Mouse (Mus musculus) liver, adult 2 months (tissue): ENCODE measurements at regions not wholly inside any gene's neighbourhood (a gene's known extent, or its start where the extent isn't known, plus 50 kb on each side); places are given as distances from the start of the nearest gene placed in this dataset.

Source experiments
- DNase-seq: peaks from one replicate; pipeline ENCODE4 v3.0.0-alpha.2; 2011; ENCODE audit warnings: low read depth, low spot score; ENCODE audit errors: extremely low read depth
- H3K27ac ChIP-seq: fragments of 200-500 bp; replicated peaks from 2 replicates; pipeline ENCODE4 v1.5.1; 2012; ENCODE audit warnings: low read depth, mild to moderate bottlenecking, control low read depth, inconsistent platforms, low read length; ENCODE audit not compliant: insufficient read depth
- H3K27me3 ChIP-seq: fragments of 200-500 bp; 2 replicates; pipeline ENCODE4 v1.6.1; 2012; ENCODE audit warnings: mild to moderate bottlenecking, moderate library complexity, low read length, inconsistent platforms; ENCODE audit not compliant: control insufficient read depth, insufficient read depth
- H3K36me3 ChIP-seq: fragments of 200-500 bp; 2 replicates; pipeline ENCODE4 v1.6.1; 2012; ENCODE audit warnings: low read length, inconsistent platforms; ENCODE audit not compliant: control insufficient read depth, insufficient read depth
- H3K4me1 ChIP-seq: fragments of 200-500 bp; 2 replicates; pipeline ENCODE4 v1.6.1; 2011; ENCODE audit warnings: low read length; ENCODE audit not compliant: control insufficient read depth, insufficient read depth
- H3K4me3 ChIP-seq: fragments of 200-500 bp; 2 replicates; pipeline ENCODE4 v1.5.1; 2011; ENCODE audit warnings: low read depth, mild to moderate bottlenecking, control low read depth, low read length, moderate library complexity; ENCODE audit not compliant: insufficient read depth
- H3K79me2 ChIP-seq: fragments of 200-500 bp; 2 replicates; pipeline ENCODE4 v1.6.1; 2012; ENCODE audit warnings: inconsistent platforms, mild to moderate bottlenecking, low read length, moderate library complexity; ENCODE audit not compliant: control insufficient read depth, insufficient read depth
- H3K9ac ChIP-seq: fragments of 200-500 bp; 2 replicates; pipeline ENCODE4 v1.6.1; 2012; ENCODE audit warnings: low read depth, mild to moderate bottlenecking, control low read depth, inconsistent platforms, low read length
- CTCF ChIP-seq: fragments of 200-500 bp; IDR thresholded peaks from 2 replicates; pipeline ENCODE4 v1.5.1; 2011; ENCODE audit warnings: low read depth, low read length, control low read depth
- POLR2A ChIP-seq: fragments of 200-500 bp; IDR thresholded peaks from 2 replicates; pipeline ENCODE4 v1.6.1; 2011; ENCODE audit warnings: low read length, control low read depth; ENCODE audit not compliant: insufficient read depth; ENCODE audit errors: extremely low read depth
- WGBS: fragments of 180-500 bp; shearing (Covaris S2); methylation state at CpG from one replicate; pipeline ENCODE4 v1.1.7; 2018; 5-methylcytosine and 5-hydroxymethylcytosine counted together

DNA sequence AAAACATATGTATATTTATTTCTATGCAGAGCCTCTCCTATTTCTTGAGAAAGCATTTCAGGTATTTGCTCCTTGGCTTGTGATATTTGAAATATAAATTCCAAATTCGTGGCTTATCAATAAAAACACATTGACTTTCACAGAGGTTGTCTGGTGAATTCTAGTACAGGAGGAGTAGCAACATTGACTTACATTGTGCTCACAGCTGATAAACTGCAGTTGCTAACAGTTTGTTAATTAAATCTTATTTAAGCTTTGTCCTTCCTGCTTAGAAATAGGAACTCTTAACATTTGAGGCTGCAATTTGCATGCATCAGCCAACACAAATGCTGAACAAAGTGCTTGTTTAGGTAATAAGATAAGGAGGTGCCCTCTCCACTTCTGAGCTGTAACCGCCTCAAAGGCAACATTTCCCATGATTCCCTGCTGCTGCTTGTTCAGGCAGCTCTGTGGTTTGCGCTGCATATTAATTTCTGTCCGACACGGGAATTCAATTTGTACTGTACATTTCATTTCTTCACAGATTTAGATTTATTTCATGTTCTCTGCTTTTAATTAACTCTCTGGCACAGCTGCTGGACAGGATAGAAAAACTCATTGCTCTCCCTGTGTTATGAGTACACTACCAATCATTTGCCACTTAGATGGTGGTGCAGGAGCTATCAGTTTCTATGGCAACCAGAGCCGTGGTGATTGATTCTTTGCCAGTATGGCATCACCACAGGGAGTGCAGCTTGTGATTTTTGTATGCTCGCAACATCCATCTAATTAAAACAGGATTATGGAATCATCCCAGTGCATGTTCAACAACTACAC lies 219.0 kb downstream of the Zfp352 start:
- no peaks in the 10 kb centered on the region for H3K36me3 ChIP-seq
- H3K27ac ChIP-seq, result no peak overlapping the region
- H3K79me2 ChIP-seq, result no peaks in the 10 kb centered on the region
- DNase-seq, result no peak
- H3K9ac ChIP-seq, result no peak overlapping the region
- no peaks in the 10 kb centered on the region for H3K4me1 ChIP-seq
- H3K27me3 ChIP-seq, result no peaks in the 10 kb centered on the region
- H3K4me3 ChIP-seq, result no peak overlapping the region
- WGBS, result 79% methylated on average over 7 of the region's 7 CpGs
- TF ChIP-seq CTCF (no peak), POLR2A (no peak)

DNA sequence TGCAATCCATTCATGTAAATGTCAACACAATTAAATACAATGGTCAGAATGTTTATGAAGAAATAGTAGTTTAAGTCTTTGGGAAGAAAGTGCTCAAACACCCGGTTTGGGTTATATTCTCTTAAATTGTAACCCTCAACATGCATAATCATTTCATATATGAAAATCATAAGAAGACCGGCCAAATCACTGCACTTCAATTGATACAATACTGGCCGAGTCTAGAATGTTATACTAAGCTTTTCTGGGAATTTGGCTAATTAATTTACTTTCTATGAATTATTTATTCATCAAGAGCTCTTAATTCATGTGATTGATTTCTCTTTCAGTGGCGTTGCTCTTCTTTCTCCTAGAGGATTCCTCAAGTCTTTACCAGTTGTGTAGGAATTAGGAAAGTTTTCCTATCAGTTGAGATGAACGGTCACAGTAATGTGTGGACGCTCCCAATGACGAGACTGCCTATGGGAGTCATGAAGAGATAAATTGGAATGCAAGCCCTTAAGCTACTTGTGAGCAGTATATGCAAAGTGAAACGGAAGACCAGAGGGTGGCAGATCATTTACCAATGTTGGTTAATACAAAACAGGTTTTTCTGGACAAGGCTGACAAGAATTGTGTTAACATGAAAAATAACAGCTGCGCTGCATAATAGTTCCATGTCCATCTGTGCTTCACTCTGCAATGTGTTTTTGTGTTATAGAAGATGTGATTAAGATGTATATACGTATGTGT lies 219.7 kb downstream of the Zfp352 start:
- Histone ChIP-seq H3K4me3 (no peak overlapping the region), H3K9ac (no peak overlapping the region), H3K36me3 (no peaks in the 10 kb centered on the region), H3K4me1 (no peaks in the 10 kb centered on the region), H3K27me3 (no peaks in the 10 kb centered on the region), H3K27ac (no peak overlapping the region), H3K79me2 (no peaks in the 10 kb centered on the region)
- 80% methylated on average over 10 of the region's 10 CpGs for WGBS
- no peak for TF ChIP-seq CTCF
- no peak for TF ChIP-seq POLR2A
- DNase-seq, result no peak

DNA sequence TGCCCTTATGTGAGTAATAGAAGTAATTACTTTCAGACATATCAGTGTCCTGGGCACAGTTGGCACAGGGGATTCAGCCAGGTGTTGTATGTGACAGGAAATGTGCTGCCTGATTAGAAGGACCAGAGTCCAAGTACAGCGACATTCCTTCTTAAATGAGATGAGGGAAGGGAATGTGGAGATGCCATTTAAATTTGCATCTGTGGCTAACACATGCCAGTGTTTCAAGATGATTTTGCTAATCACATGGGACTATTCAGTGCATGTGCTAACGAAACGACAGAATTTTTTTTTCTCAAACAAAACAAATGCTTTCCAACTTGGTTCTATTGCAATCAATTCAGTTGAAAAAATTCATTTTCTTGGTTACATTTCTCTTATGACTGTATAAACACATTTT lies 226.6 kb downstream of the Zfp352 start:
- no peaks in the 10 kb centered on the region for H3K79me2 ChIP-seq
- 80% methylated on average over 3 of the region's 3 CpGs for WGBS
- H3K36me3 ChIP-seq, result no peaks in the 10 kb centered on the region
- DNase-seq, result no peak
- TF ChIP-seq CTCF (no peak), POLR2A (no peak)
- no peaks in the 10 kb centered on the region for H3K4me1 ChIP-seq
- no peak overlapping the region for H3K9ac ChIP-seq
- H3K27me3 ChIP-seq, result no peaks in the 10 kb centered on the region
- no peak overlapping the region for H3K4me3 ChIP-seq
- no peak overlapping the region for H3K27ac ChIP-seq

DNA sequence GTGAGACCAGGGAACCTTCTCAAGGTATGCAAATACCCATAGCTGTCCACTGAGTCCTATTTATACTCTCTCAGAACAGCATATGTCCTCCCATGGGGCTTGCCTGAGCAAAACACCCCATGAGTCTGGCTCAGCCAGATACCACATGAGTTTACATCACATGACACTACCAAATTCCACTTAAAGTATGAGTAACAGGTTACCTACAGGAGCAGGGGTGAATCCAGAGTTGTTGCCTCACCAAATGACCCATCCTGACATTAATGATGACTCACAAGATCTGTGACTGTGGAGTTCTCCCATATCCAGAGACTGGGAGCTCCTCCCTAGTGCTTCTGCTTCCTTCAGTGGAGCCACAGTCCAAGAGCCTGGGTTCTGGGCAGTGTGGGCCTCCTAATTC lies 234.0 kb downstream of the Zfp352 start:
- Histone ChIP-seq H3K4me1 (no peaks in the 10 kb centered on the region), H3K27ac (no peak overlapping the region), H3K4me3 (no peak overlapping the region), H3K9ac (no peak overlapping the region), H3K27me3 (no peaks in the 10 kb centered on the region), H3K79me2 (no peaks in the 10 kb centered on the region), H3K36me3 (no peaks in the 10 kb centered on the region)
- TF ChIP-seq POLR2A, result no peak
- TF ChIP-seq CTCF, result no peak
- DNase-seq, result no peak

DNA sequence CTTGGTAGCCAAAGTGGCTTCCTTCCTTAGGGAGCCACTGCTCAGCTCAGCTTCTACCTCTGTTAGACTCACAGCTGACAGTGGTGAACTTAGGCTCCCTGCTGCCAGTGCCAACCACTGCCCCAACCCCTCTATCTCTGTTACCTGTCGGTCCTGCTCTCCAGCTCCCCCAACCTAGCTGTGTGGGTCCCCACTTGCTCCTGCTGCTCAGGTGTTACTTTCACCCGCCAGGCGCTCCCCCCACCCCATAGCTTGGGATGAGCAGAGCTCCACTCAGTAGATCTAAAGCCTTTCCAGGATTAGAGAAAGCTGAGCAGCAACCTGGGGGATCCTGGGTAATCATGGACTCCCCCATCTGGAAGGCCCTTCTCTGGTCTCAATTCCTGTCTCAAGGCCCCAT lies 234.4 kb downstream of the Zfp352 start:
- no peak for TF ChIP-seq CTCF
- Histone ChIP-seq H3K36me3 (no peaks in the 10 kb centered on the region), H3K9ac (no peak overlapping the region), H3K79me2 (no peaks in the 10 kb centered on the region), H3K4me3 (no peak overlapping the region), H3K27ac (no peak overlapping the region), H3K27me3 (no peaks in the 10 kb centered on the region), H3K4me1 (no peaks in the 10 kb centered on the region)
- no peak for DNase-seq
- WGBS, result 81% methylated on average over 3 of the region's 3 CpGs

DNA sequence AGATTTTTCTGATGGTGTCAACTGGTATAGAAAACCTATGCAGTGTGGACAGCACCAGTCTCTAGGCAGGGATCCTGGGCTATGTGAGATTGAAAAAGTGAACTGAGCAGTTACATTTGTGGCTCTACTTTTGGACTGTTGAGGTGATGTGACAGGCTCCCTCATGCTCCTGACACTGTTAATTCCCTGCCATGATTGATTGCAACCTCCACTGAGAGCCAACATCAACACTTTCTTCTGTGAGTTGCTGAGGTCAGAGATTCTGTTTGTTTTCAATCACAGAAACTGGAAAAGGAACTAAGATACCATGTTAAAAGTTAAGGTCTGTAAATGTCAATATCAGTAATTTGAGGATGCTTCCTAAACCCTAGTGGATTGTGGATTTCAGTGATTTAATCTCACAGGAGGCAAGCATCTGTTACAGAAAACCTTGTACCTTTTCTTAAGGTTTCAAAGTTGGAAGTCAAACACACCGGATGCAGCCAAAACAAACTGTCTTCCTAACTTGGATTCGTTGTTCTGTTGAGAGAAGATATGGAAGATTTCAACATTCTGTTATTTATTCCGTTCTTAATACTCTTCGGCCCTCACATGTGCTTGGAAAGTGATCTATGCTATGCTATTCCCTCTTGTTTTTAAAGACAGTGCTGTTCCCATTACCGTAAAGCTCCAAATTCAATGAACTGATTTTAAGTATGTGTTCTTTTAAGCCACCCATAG lies 278.4 kb downstream of the Zfp352 start:
- TF ChIP-seq POLR2A (no peak), CTCF (no peak)
- H3K27me3 ChIP-seq, result no peaks in the 10 kb centered on the region
- H3K36me3 ChIP-seq, result no peaks in the 10 kb centered on the region
- H3K79me2 ChIP-seq, result no peaks in the 10 kb centered on the region
- peaks cover 8% of the 10 kb centered on the region; the same call in 1 of the 2 replicates for H3K4me1 ChIP-seq
- H3K9ac ChIP-seq, result no peak overlapping the region
- no peak overlapping the region for H3K4me3 ChIP-seq
- peak overlapping the region; percentile 76 for H3K27ac ChIP-seq
- WGBS, result 31% methylated on average over 5 of the region's 5 CpGs
- peak; percentile 95 for DNase-seq
